ENCODE assay signal across 18 mouse cellular contexts in genomic region chr15:85622213-85622612, GRCm38 (mm10). TPM values are rescaled to one million over a fixed set of nuclear protein-coding genes. Genes with fewer than 3 reads are reported as not detected.
DNase-seq lines count a peak whose midpoint lies in the region; ATAC-seq and TF ChIP-seq lines count a peak whose summit lies in the region.
"Had no signal": no experiment of that assay in that cellular context is flagged by ENCODE, and none has a peak within 500 bp of the region (broad histone marks: within the 10 kb centered on the region; RNA-seq: fewer than 3 reads in every experiment).

No protein-coding gene starts in this region.

- no peak overlapping the region for H3K4me2 ChIP-seq in limb, embryonic 13.5 days (replicated peaks)
- H3K4me2 ChIP-seq in limb, embryonic 14.5 days (replicated peaks; ENCODE audit: low read depth, low read length, severe bottlenecking), result no peak overlapping the region
- H3K4me2 ChIP-seq in limb, embryonic 15.5 days, result no peak overlapping the region
- H3K4me2 ChIP-seq: embryonic facial prominence, embryonic 12.5 days; forebrain, embryonic 13.5 days; forebrain, embryonic 15.5 days had no signal

- no peak for TF ChIP-seq POLR2A in limb, embryonic 14.5 days (IDR thresholded peaks at IDR 0.05; ENCODE audit: borderline replicate concordance, extremely low read depth, insufficient read depth, insufficient read length)

- no peak overlapping the region for H3K9ac ChIP-seq in limb, embryonic 13.5 days
- no peak overlapping the region for H3K9ac ChIP-seq in limb, embryonic 14.5 days (ENCODE audit: low read depth, low read length, severe bottlenecking)
- H3K9ac ChIP-seq in limb, embryonic 15.5 days, result no peak overlapping the region
- H3K9ac ChIP-seq: embryonic facial prominence, embryonic 12.5 days; forebrain, embryonic 13.5 days; forebrain, embryonic 15.5 days; forebrain, postnatal 0 days had no signal

- H3K9me3 ChIP-seq in limb, embryonic 13.5 days, result peaks cover 5% of the 10 kb centered on the region; the same call in 1 of the 2 replicates
- H3K9me3 ChIP-seq in limb, embryonic 10.5 days (replicated peaks), result no peaks in the 10 kb centered on the region
- no peaks in the 10 kb centered on the region for H3K9me3 ChIP-seq in limb, embryonic 14.5 days (ENCODE audit: control insufficient read depth, low read length)
- no peaks in the 10 kb centered on the region for H3K9me3 ChIP-seq in limb, embryonic 15.5 days
- H3K9me3 ChIP-seq: forebrain, embryonic 13.5 days; forebrain, embryonic 15.5 days had no signal

- H3K4me3 ChIP-seq in limb, embryonic 13.5 days, result no peak overlapping the region
- no peak overlapping the region for H3K4me3 ChIP-seq in limb, embryonic 10.5 days
- no peak overlapping the region for H3K4me3 ChIP-seq in limb, embryonic 14.5 days (replicated peaks; ENCODE audit: low read length)
- no peak overlapping the region for H3K4me3 ChIP-seq in limb, embryonic 15.5 days
- H3K4me3 ChIP-seq: embryonic facial prominence, embryonic 10.5 days; embryonic facial prominence, embryonic 12.5 days; forebrain, embryonic 13.5 days; forebrain, embryonic 15.5 days had no signal

- no peaks in the 10 kb centered on the region for H3K36me3 ChIP-seq in limb, embryonic 13.5 days
- H3K36me3 ChIP-seq in limb, embryonic 10.5 days, result no peaks in the 10 kb centered on the region
- no peaks in the 10 kb centered on the region for H3K36me3 ChIP-seq in limb, embryonic 14.5 days (ENCODE audit: control insufficient read depth, insufficient read depth, low read length)
- H3K36me3 ChIP-seq in limb, embryonic 15.5 days, result no peaks in the 10 kb centered on the region
- H3K36me3 ChIP-seq: embryonic facial prominence, embryonic 10.5 days; embryonic facial prominence, embryonic 12.5 days; forebrain, embryonic 15.5 days had no signal

- peak; percentile 37; the same call in 1 of the 2 replicates for ATAC-seq in limb, embryonic 13.5 days (ENCODE audit: low FRiP score, low read depth)
- peak; percentile 58 for ATAC-seq in limb, embryonic 14.5 days (ENCODE audit: low FRiP score, low read depth)
- ATAC-seq in limb, embryonic 15.5 days (ENCODE audit: insufficient number of reproducible peaks, low FRiP score, low TSS enrichment, low read depth), result peak; percentile 70
- ATAC-seq: forebrain, embryonic 13.5 days; forebrain, embryonic 15.5 days; forebrain, postnatal 0 days had no signal

- DNase-seq in limb, embryonic 10.5 days (ENCODE audit: low spot score), result no peak
- peak; percentile 67 for DNase-seq in limb, embryonic 14.5 days (ENCODE audit: low spot score)
- no peak for DNase-seq in urinary bladder, postnatal 14 days (ENCODE audit: low spot score)
- DNase-seq: adrenal gland, adult 2 months; adrenal gland, postnatal 14 days; adrenal gland, postnatal 36 days; cerebellum, adult 11-12 months; cerebellum, adult 2 months; cerebellum, adult 9-10 months; cerebellum, postnatal 10 days; cerebellum, postnatal 25 days; forebrain, postnatal 0 days had no signal

- 77% methylated on average over 13 of the region's 13 CpGs for WGBS in limb, embryonic 13.5 days
- WGBS in limb, embryonic 10.5 days, result 80% methylated on average over 13 of the region's 13 CpGs
- WGBS in limb, embryonic 14.5 days, result 64% methylated on average over 13 of the region's 13 CpGs
- 66% methylated on average over 13 of the region's 13 CpGs for WGBS in limb, embryonic 15.5 days

- H3K4me1 ChIP-seq in limb, embryonic 13.5 days, result peaks cover 8% of the 10 kb centered on the region
- H3K4me1 ChIP-seq in limb, embryonic 10.5 days, result peaks cover 12% of the 10 kb centered on the region
- peaks cover 5% of the 10 kb centered on the region; the same call in 1 of the 2 replicates for H3K4me1 ChIP-seq in limb, embryonic 14.5 days (ENCODE audit: control insufficient read depth, insufficient read depth, low read length)
- H3K4me1 ChIP-seq in limb, embryonic 15.5 days, result peaks cover 18% of the 10 kb centered on the region

- H3K27ac ChIP-seq in limb, embryonic 13.5 days, result no peak overlapping the region; the same call in 1 of the 2 replicates
- no peak overlapping the region for H3K27ac ChIP-seq in limb, embryonic 10.5 days
- peak overlapping the region; percentile 41 for H3K27ac ChIP-seq in limb, embryonic 14.5 days (replicated peaks; ENCODE audit: low read depth, low read length)
- peak overlapping the region; percentile 72 for H3K27ac ChIP-seq in limb, embryonic 15.5 days
- H3K27ac ChIP-seq: embryonic facial prominence, embryonic 10.5 days; embryonic facial prominence, embryonic 12.5 days; forebrain, embryonic 13.5 days; forebrain, embryonic 15.5 days had no signal

- H3K27me3 ChIP-seq in limb, embryonic 13.5 days, result peaks cover 55% of the 10 kb centered on the region
- peaks cover 74% of the 10 kb centered on the region for H3K27me3 ChIP-seq in limb, embryonic 10.5 days (ENCODE audit: low read depth, poor library complexity, severe bottlenecking)
- H3K27me3 ChIP-seq in limb, embryonic 14.5 days (ENCODE audit: control insufficient read depth, insufficient read depth, low read length), result peaks cover 22% of the 10 kb centered on the region; the same call in 1 of the 2 replicates
- peaks cover 28% of the 10 kb centered on the region for H3K27me3 ChIP-seq in limb, embryonic 15.5 days
- H3K27me3 ChIP-seq: forebrain, embryonic 15.5 days had no signal

RNA-seq across cellular contexts. Expression of gene Wnt7b, which starts 39.9 kb away (rescaled TPM):
- polyA plus RNA-seq in limb, embryonic 13.5 days (2015; fragmentation: Nextera tagmentation; extraction: Ambion mirVana), result 29.1 and 34.9 TPM in 2 replicates
- 10.9 and 17.1 TPM in 2 replicates for polyA plus RNA-seq in limb, embryonic 10.5 days (2016; fragmentation: Nextera tagmentation; extraction: Ambion mirVana)
- polyA plus RNA-seq in limb, embryonic 14.5 days (2012; rRNA removed), result 22.4 and 24.7 TPM in 2 replicates
- 40.0 and 46.0 TPM in 2 replicates for polyA plus RNA-seq in limb, embryonic 14.5 days (2014; fragmentation: Nextera tagmentation; extraction: Ambion mirVana)
- 49.5 and 62.1 TPM in 2 replicates for polyA plus RNA-seq in limb, embryonic 15.5 days (2015; fragmentation: Nextera tagmentation; extraction: Ambion mirVana)

Comparison
In these comparisons a context has a peak if more than half of its experiments do, and no peak if none do; other contexts are left out.
1. H3K27ac ChIP-seq: peak in limb, embryonic 14.5 days (single experiment) and limb, embryonic 15.5 days (single experiment); none in limb, embryonic 13.5 days (single experiment) and limb, embryonic 10.5 days (single experiment).
2. Peak in every context shown above with its lines, with median percentiles within 50 percentile points of each other: ATAC-seq.